Mouse (Mus musculus): Measurements from ENCODE around the gene Tgif1. TPM values are rescaled to one million over a fixed set of nuclear protein-coding genes. Genes with fewer than 3 reads are reported as not detected.

Gene Tgif1
- total RNA-seq, 1 experiment: 74.6 TPM

DNA sequence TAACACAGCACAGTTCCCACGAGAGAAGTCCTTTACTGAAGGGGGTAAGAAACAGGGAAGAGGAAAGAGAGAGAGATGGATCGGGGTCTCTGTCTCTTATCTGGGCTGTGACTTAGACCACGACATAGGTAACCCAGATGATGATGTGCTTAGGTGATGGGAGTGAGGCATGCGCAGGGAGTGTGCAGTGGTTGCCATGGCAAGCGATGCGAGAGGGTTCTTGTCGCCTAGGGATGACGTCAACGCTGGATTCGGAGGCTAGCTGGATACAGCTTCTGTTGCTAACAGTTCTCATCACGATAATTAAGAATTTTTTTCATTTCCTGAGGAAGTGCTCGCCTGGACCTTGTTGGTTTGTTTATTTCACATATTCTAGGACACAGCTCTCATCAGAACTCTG, 27.1 kb downstream of the Tgif1 start:
- DNase-seq (ENCODE audit: low read depth, low spot score): no peak

GRCm38 (mm10) chr17:70823083-70823482, 30.3 kb downstream of the Tgif1 start:
- TF ChIP-seq MAFK (IDR thresholded peaks at IDR 0.05; ENCODE audit: insufficient read depth, low read depth, low read length): no peak
- no peak for TF ChIP-seq HCFC1 (IDR thresholded peaks at IDR 0.05; ENCODE audit: borderline replicate concordance, insufficient read depth, low read length)
- no peak for TF ChIP-seq ZNF384 (IDR thresholded peaks at IDR 0.05; ENCODE audit: low read depth, low read length)
- TF ChIP-seq ZC3H11A (IDR thresholded peaks at IDR 0.05; ENCODE audit: borderline replicate concordance, low read depth, low read length): no peak
- no peak for TF ChIP-seq CHD2 (IDR thresholded peaks at IDR 0.05; ENCODE audit: low read depth, low read length)
- Histone ChIP-seq H3K36me3 (ENCODE audit: control insufficient read depth, insufficient read depth, low read length, poor library complexity, severe bottlenecking) (no peaks in the 10 kb centered on the region), H3K9ac (ENCODE audit: insufficient read depth, low read depth, low read length, poor library complexity, severe bottlenecking) (peak overlapping the region; percentile 19; the same call in 1 of the 2 replicates), H3K27ac (ENCODE audit: insufficient read depth, low read depth, low read length, poor library complexity, severe bottlenecking) (no peak overlapping the region), H3K4me3 (ENCODE audit: insufficient read depth in 1 of 2, low read depth in 1 of 2, low read length in 2 of 2, poor library complexity in 1 of 2, severe bottlenecking in 1 of 2) (peak overlapping the region; percentile 31 to 35), H3K9me3 (ENCODE audit: control insufficient read depth, insufficient read depth, low read depth, low read length) (no peaks in the 10 kb centered on the region), H3K4me1 (ENCODE audit: control insufficient read depth in 2 of 2, insufficient read depth in 2 of 2, low read length in 2 of 2, poor library complexity in 1 of 2) (peaks cover 2 to 15% of the 10 kb centered on the region in 2 experiments; a peak in 3 of 4 replicates)
- no peak for DNase-seq (ENCODE audit: low read depth, low spot score)
- in situ Hi-C loops (cut with MboI; ENCODE audit: low sequenced_read_pairs in 2 of 2, unreplicated experiment in 2 of 2): no loop called here

More for the DNA sequence above, 27.1 kb downstream of the Tgif1 start:
- H3K4me3 ChIP-seq (ENCODE audit: insufficient read depth in 1 of 2, low read depth in 1 of 2, low read length in 2 of 2, poor library complexity in 1 of 2, severe bottlenecking in 1 of 2): peak overlapping the region in 1 of 2 experiments; percentile 25; a peak in 1 of 4 replicates
- no peak overlapping the region; the same call in 1 of the 2 replicates for H3K27ac ChIP-seq (ENCODE audit: insufficient read depth, low read depth, low read length, poor library complexity, severe bottlenecking)
- in situ Hi-C loops (cut with MboI; ENCODE audit: low sequenced_read_pairs in 2 of 2, unreplicated experiment in 2 of 2): no loop called here
- peaks cover 9 to 15% of the 10 kb centered on the region in 2 experiments for H3K4me1 ChIP-seq (ENCODE audit: control insufficient read depth in 2 of 2, insufficient read depth in 2 of 2, low read length in 2 of 2, poor library complexity in 1 of 2)
- TF ChIP-seq HCFC1 (IDR thresholded peaks at IDR 0.05; ENCODE audit: borderline replicate concordance, insufficient read depth, low read length): no peak
- no peak for TF ChIP-seq ZNF384 (IDR thresholded peaks at IDR 0.05; ENCODE audit: low read depth, low read length)
- TF ChIP-seq MAFK (IDR thresholded peaks at IDR 0.05; ENCODE audit: insufficient read depth, low read depth, low read length): no peak
- TF ChIP-seq CHD2 (IDR thresholded peaks at IDR 0.05; ENCODE audit: low read depth, low read length): no peak
- TF ChIP-seq ZC3H11A (IDR thresholded peaks at IDR 0.05; ENCODE audit: borderline replicate concordance, low read depth, low read length): no peak
- H3K9ac ChIP-seq (ENCODE audit: insufficient read depth, low read depth, low read length, poor library complexity, severe bottlenecking): peak overlapping the region; percentile 17; the same call in 1 of the 2 replicates
- no peaks in the 10 kb centered on the region for H3K36me3 ChIP-seq (ENCODE audit: control insufficient read depth, insufficient read depth, low read length, poor library complexity, severe bottlenecking)
- H3K9me3 ChIP-seq (ENCODE audit: control insufficient read depth, insufficient read depth, low read depth, low read length): no peaks in the 10 kb centered on the region

DNA sequence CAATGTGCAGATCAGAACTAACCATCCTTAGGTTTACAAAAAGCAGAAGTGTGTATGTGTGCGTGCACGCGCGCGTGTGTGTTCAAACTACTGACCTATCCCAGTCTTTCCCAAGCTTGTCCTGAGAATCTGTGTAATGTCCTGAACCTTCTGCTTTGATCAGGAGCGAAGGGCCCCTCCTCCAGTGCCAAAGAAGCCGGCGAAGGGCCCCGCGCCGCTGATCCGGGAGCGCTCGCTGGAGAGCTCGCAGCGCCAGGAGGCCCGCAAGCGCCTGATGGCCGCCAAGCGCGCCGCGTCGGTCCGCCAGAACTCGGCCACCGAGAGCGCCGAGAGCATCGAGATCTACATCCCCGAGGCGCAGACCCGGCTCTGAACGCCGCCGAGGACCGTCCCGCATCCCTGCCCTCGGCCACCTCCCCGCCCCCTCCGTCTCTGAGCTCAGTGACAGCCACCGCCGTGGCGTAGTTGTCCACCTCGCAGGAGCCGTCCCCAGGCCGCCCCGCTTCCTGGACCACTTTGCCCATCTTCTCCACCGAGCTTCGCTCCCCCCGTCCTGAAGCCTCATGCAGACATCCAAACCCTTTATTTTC, 35.4 kb downstream of the Tgif1 start:
- Histone ChIP-seq H3K27ac (ENCODE audit: insufficient read depth, low read depth, low read length, poor library complexity, severe bottlenecking) (no peak overlapping the region), H3K4me1 (ENCODE audit: control insufficient read depth in 2 of 2, insufficient read depth in 2 of 2, low read length in 2 of 2, poor library complexity in 1 of 2) (peaks cover 2 to 4% of the 10 kb centered on the region in 2 experiments; a peak in 2 of 4 replicates), H3K4me3 (ENCODE audit: insufficient read depth in 1 of 2, low read depth in 1 of 2, low read length in 2 of 2, poor library complexity in 1 of 2, severe bottlenecking in 1 of 2) (peak overlapping the region; percentile 63 to 75), H3K36me3 (ENCODE audit: control insufficient read depth, insufficient read depth, low read length, poor library complexity, severe bottlenecking) (no peaks in the 10 kb centered on the region), H3K9ac (ENCODE audit: insufficient read depth, low read depth, low read length, poor library complexity, severe bottlenecking) (peak overlapping the region; percentile 68), H3K9me3 (ENCODE audit: control insufficient read depth, insufficient read depth, low read depth, low read length) (no peaks in the 10 kb centered on the region)
- TF ChIP-seq ZNF384 (IDR thresholded peaks at IDR 0.05; ENCODE audit: low read depth, low read length) (no peak), HCFC1 (IDR thresholded peaks at IDR 0.05; ENCODE audit: borderline replicate concordance, insufficient read depth, low read length) (no peak), ZC3H11A (IDR thresholded peaks at IDR 0.05; ENCODE audit: borderline replicate concordance, low read depth, low read length) (no peak), CHD2 (IDR thresholded peaks at IDR 0.05; ENCODE audit: low read depth, low read length) (no peak), MAFK (IDR thresholded peaks at IDR 0.05; ENCODE audit: insufficient read depth, low read depth, low read length) (no peak)
- in situ Hi-C loops (cut with MboI; ENCODE audit: low sequenced_read_pairs in 2 of 2, unreplicated experiment in 2 of 2): no loop called here
- no peak for DNase-seq (ENCODE audit: low read depth, low spot score)

- TF ChIP-seq ZC3H11A (IDR thresholded peaks at IDR 0.05; ENCODE audit: borderline replicate concordance, low read depth, low read length) (no peak), ZNF384 (IDR thresholded peaks at IDR 0.05; ENCODE audit: low read depth, low read length) (no peak), HCFC1 (IDR thresholded peaks at IDR 0.05; ENCODE audit: borderline replicate concordance, insufficient read depth, low read length) (no peak), CHD2 (IDR thresholded peaks at IDR 0.05; ENCODE audit: low read depth, low read length) (no peak), MAFK (IDR thresholded peaks at IDR 0.05; ENCODE audit: insufficient read depth, low read depth, low read length) (no peak)
- DNase-seq (ENCODE audit: low read depth, low spot score): no peak
These were observed 38.3 kb downstream of the Tgif1 start for GRCm38 (mm10) chr17:70815001-70815400.

More at GRCm38 (mm10) chr17:70815001-70815400, 38.3 kb downstream of the Tgif1 start:
- H3K27ac ChIP-seq (ENCODE audit: insufficient read depth, low read depth, low read length, poor library complexity, severe bottlenecking): no peak overlapping the region
- peaks cover 2 to 8% of the 10 kb centered on the region in 2 experiments; a peak in 2 of 4 replicates for H3K4me1 ChIP-seq (ENCODE audit: control insufficient read depth in 2 of 2, insufficient read depth in 2 of 2, low read length in 2 of 2, poor library complexity in 1 of 2)
- H3K4me3 ChIP-seq (ENCODE audit: insufficient read depth in 1 of 2, low read depth in 1 of 2, low read length in 2 of 2, poor library complexity in 1 of 2, severe bottlenecking in 1 of 2): no peak overlapping the region
- H3K9ac ChIP-seq (ENCODE audit: insufficient read depth, low read depth, low read length, poor library complexity, severe bottlenecking): no peak overlapping the region
- in situ Hi-C loops (cut with MboI; ENCODE audit: low sequenced_read_pairs in 2 of 2, unreplicated experiment in 2 of 2): no loop called here
- H3K9me3 ChIP-seq (ENCODE audit: control insufficient read depth, insufficient read depth, low read depth, low read length): no peaks in the 10 kb centered on the region
- no peaks in the 10 kb centered on the region for H3K36me3 ChIP-seq (ENCODE audit: control insufficient read depth, insufficient read depth, low read length, poor library complexity, severe bottlenecking)
